Mouse (Mus musculus): ENCODE measurements around the gene Tfcp2. TPM values are rescaled to one million over a fixed set of nuclear protein-coding genes. Genes with fewer than 3 reads are reported as not detected.
"Not testable (repeated sequence)": the region's sequence is repeated elsewhere in the genome, so short reads cannot be mapped to it uniquely, and the experiment has no call there.

Gene Tfcp2
- total and polyA plus RNA-seq, 3 experiments, result 20.4 to 21.5 TPM; not detected in 1

DNA sequence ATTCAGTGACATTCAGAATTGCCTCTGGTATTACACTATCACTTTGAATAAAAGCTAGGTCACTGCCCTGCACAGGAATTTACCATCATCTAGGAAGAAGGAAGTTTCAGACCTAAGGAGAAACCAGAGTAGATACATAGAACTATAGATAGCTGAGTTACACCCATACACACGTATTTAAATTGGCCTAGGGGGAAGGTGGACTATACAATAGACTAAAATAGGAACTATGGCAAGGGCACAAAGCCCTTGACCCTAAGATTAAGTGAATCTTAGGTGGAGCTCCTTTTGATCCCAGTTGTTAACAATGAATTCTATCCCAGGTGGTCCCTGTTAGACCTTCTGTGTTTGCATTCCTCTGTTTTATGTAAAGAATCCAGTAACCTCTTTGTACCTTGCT is 10.8 kb downstream of the Tfcp2 start:
- Histone ChIP-seq H3K27ac (ENCODE audit: control insufficient read depth, low read depth, low read length) (peak overlapping the region; percentile 26; the same call in 1 of the 2 replicates), H3K4me1 (ENCODE audit: control insufficient read depth in 1 of 2, insufficient read depth in 2 of 2, low read length in 2 of 2) (peaks cover 16 to 28% of the 10 kb centered on the region in 2 experiments), H3K36me3 (ENCODE audit: control insufficient read depth in 1 of 2, insufficient read depth in 2 of 2, low read length in 2 of 2) (peaks cover 2 to 24% of the 10 kb centered on the region in 2 experiments; a peak in 2 of 4 replicates)
- peak; percentile 49 for DNase-seq (ENCODE audit: low read depth, low spot score)
- H3K27me3 ChIP-seq (ENCODE audit: control insufficient read depth in 1 of 2, insufficient read depth in 2 of 2, low read length in 2 of 2); H3K9ac ChIP-seq (ENCODE audit: control insufficient read depth, low read depth, low read length, poor library complexity, severe bottlenecking); H3K79me2 ChIP-seq (ENCODE audit: control insufficient read depth, insufficient read depth, low read length, poor library complexity); H3K4me3 ChIP-seq (ENCODE audit: control insufficient read depth in 1 of 2, insufficient read depth in 1 of 2, low read depth in 2 of 2, low read length in 2 of 2); H3K9me3 ChIP-seq (replicated peaks; ENCODE audit: insufficient read depth, low read length): not testable (repeated sequence)

DNA sequence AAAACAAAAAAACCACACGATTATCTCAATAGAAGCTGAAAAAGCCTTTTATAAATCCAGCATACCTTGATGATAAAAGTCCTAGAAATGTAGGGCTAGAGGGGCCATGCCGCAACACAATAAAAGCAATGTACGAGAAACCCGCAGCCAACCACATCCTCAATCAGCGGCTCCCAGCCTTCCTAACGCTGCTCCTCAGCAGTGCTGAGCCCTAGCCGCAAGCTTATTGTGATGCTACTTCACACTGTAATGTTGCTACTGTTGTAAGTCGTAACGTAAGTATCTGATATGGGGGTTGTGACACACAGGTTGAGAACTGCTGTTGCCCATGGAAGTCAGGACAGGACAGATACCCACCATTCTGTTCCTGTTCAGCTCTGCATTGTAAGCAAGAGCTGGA is 12.4 kb downstream of the Tfcp2 start:
- peaks cover 16 to 28% of the 10 kb centered on the region in 2 experiments for H3K4me1 ChIP-seq (ENCODE audit: control insufficient read depth in 1 of 2, insufficient read depth in 2 of 2, low read length in 2 of 2)
- no peaks in the 10 kb centered on the region for H3K27me3 ChIP-seq (ENCODE audit: control insufficient read depth in 1 of 2, insufficient read depth in 2 of 2, low read length in 2 of 2)
- no peak overlapping the region for H3K27ac ChIP-seq (ENCODE audit: control insufficient read depth, low read depth, low read length)
- no peaks in the 10 kb centered on the region for H3K9me3 ChIP-seq (replicated peaks; ENCODE audit: insufficient read depth, low read length)
- H3K9ac ChIP-seq (ENCODE audit: control insufficient read depth, low read depth, low read length, poor library complexity, severe bottlenecking), result no peak overlapping the region
- no peak for DNase-seq (ENCODE audit: low read depth, low spot score)
- peaks cover 2 to 24% of the 10 kb centered on the region in 2 experiments; a peak in 2 of 4 replicates for H3K36me3 ChIP-seq (ENCODE audit: control insufficient read depth in 1 of 2, insufficient read depth in 2 of 2, low read length in 2 of 2)
- H3K79me2 ChIP-seq (ENCODE audit: control insufficient read depth, insufficient read depth, low read length, poor library complexity), result peaks cover 7% of the 10 kb centered on the region; the same call in 1 of the 2 replicates
- TF ChIP-seq HCFC1 (IDR thresholded peaks at IDR 0.05; ENCODE audit: low read depth, low read length) (no peak), ZMIZ1 (IDR thresholded peaks at IDR 0.05; ENCODE audit: low read depth, low read length) (no peak), UBTF (IDR thresholded peaks at IDR 0.05; ENCODE audit: borderline replicate concordance, insufficient read depth, low read depth, low read length) (no peak), JUND (IDR thresholded peaks at IDR 0.05; ENCODE audit: low read depth, low read length) (no peak), POLR2AphosphoS2 (IDR thresholded peaks at IDR 0.05; ENCODE audit: low read length) (no peak), CTCF (IDR thresholded peaks at IDR 0.05 in 2 of 3, conservative IDR thresholded peaks at IDR 0.05 in 1 of 3; ENCODE audit: control insufficient read depth in 1 of 3, insufficient read depth in 1 of 3, low read depth in 2 of 3, low read length in 3 of 3, poor library complexity in 1 of 3, severe bottlenecking in 1 of 3) (no peak), TBP (IDR thresholded peaks at IDR 0.05; ENCODE audit: low read depth, low read length) (no peak), MXI1 (IDR thresholded peaks at IDR 0.05; ENCODE audit: low read depth, low read length) (no peak), SMC3 (IDR thresholded peaks at IDR 0.05; ENCODE audit: low read depth, low read length) (no peak), TAL1 (IDR thresholded peaks at IDR 0.05; ENCODE audit: low read length) (no peak), TCF12 (IDR thresholded peaks at IDR 0.05; ENCODE audit: low read depth, low read length) (no peak), GABPA (IDR thresholded peaks at IDR 0.05; ENCODE audit: low read depth, low read length) (no peak), ZKSCAN1 (IDR thresholded peaks at IDR 0.05; ENCODE audit: low read depth, low read length) (no peak)
- H3K4me3 ChIP-seq (ENCODE audit: control insufficient read depth in 1 of 2, insufficient read depth in 1 of 2, low read depth in 2 of 2, low read length in 2 of 2), result no peak overlapping the region

DNA sequence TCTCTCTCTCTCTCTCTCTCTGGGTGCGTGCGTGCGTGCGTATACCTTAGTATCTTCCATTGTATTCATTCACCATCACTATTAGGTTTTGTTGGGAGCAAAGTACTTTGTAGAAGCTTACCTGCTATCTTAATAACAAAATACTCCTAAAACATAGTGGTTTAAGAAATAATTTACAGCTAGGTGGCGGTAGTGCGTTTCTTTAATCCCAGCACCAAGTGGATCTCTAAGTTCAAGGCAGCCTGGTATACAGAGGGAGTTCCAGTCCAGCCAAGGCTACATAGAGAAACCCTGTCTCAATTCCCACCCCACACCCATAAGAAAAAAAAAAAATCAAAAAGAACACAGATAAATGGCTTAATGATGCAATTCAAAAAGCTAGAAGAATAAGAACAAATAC is 13.9 kb downstream of the Tfcp2 start:
- H3K4me1 ChIP-seq (ENCODE audit: control insufficient read depth in 1 of 2, insufficient read depth in 2 of 2, low read length in 2 of 2), result peaks cover 16 to 25% of the 10 kb centered on the region in 2 experiments
- no peak overlapping the region for H3K27ac ChIP-seq (ENCODE audit: control insufficient read depth, low read depth, low read length)
- no peaks in the 10 kb centered on the region for H3K9me3 ChIP-seq (replicated peaks; ENCODE audit: insufficient read depth, low read length)
- H3K27me3 ChIP-seq (ENCODE audit: control insufficient read depth in 1 of 2, insufficient read depth in 2 of 2, low read length in 2 of 2), result no peaks in the 10 kb centered on the region
- DNase-seq (ENCODE audit: low read depth, low spot score), result peak; percentile 85
- no peak overlapping the region for H3K9ac ChIP-seq (ENCODE audit: control insufficient read depth, low read depth, low read length, poor library complexity, severe bottlenecking)
- H3K36me3 ChIP-seq (ENCODE audit: control insufficient read depth in 1 of 2, insufficient read depth in 2 of 2, low read length in 2 of 2), result peaks cover 2 to 22% of the 10 kb centered on the region in 2 experiments; a peak in 2 of 4 replicates
- H3K79me2 ChIP-seq (ENCODE audit: control insufficient read depth, insufficient read depth, low read length, poor library complexity), result peaks cover 7% of the 10 kb centered on the region; the same call in 1 of the 2 replicates
- no peak overlapping the region for H3K4me3 ChIP-seq (ENCODE audit: control insufficient read depth in 1 of 2, insufficient read depth in 1 of 2, low read depth in 2 of 2, low read length in 2 of 2)
- TF ChIP-seq POLR2AphosphoS2 (IDR thresholded peaks at IDR 0.05; ENCODE audit: low read length), result no peak
- TF ChIP-seq E2F4 (IDR thresholded peaks at IDR 0.05; ENCODE audit: borderline replicate concordance, low read depth, low read length), result no peak
- TF ChIP-seq TAL1 (IDR thresholded peaks at IDR 0.05; ENCODE audit: low read length), result no peak
- peak; percentile 86 for TF ChIP-seq ZC3H11A (IDR thresholded peaks at IDR 0.05; ENCODE audit: low read depth, low read length)
- 0 out of 2 replicates have a peak, but pooled peaks have one; percentile 33 for TF ChIP-seq SIN3A (IDR thresholded peaks at IDR 0.05; ENCODE audit: low read length)
- TF ChIP-seq SMC3 (IDR thresholded peaks at IDR 0.05; ENCODE audit: low read depth, low read length), result peak; percentile 86
- no peak for TF ChIP-seq TBP (IDR thresholded peaks at IDR 0.05; ENCODE audit: low read depth, low read length)
- 0 out of 2 replicates have a peak, but pooled peaks have one; percentile 6 for TF ChIP-seq ZNF384 (IDR thresholded peaks at IDR 0.05; ENCODE audit: low read depth, low read length)
- 0 out of 2 replicates have a peak, but pooled peaks have one; percentile 30 for TF ChIP-seq MYC (IDR thresholded peaks at IDR 0.05; ENCODE audit: low read depth, low read length)
- TF ChIP-seq CTCF (IDR thresholded peaks at IDR 0.05 in 2 of 3, conservative IDR thresholded peaks at IDR 0.05 in 1 of 3; ENCODE audit: control insufficient read depth in 1 of 3, insufficient read depth in 1 of 3, low read depth in 2 of 3, low read length in 3 of 3, poor library complexity in 1 of 3, severe bottlenecking in 1 of 3), result peak; percentile 47 to 90 (median 48)
- no peak for TF ChIP-seq KAT2A (conservative IDR thresholded peaks at IDR 0.05; ENCODE audit: low read depth, low read length)
- TF ChIP-seq RAD21 (IDR thresholded peaks at IDR 0.05; ENCODE audit: low read depth, low read length), result peak; percentile 90
